In genomic region chr8:90769791-90770190, GRCm38 (mm10) we compare ENCODE assay signal across 30 mouse cellular contexts. TPM values are rescaled to one million over a fixed set of nuclear protein-coding genes. Genes with fewer than 3 reads are reported as not detected.
DNase-seq lines count a peak whose midpoint lies in the region; ATAC-seq and TF ChIP-seq lines count a peak whose summit lies in the region.
"Had no signal": no experiment of that assay in that cellular context is flagged by ENCODE, and none has a peak within 500 bp of the region (broad histone marks: within the 10 kb centered on the region; RNA-seq: fewer than 3 reads in every experiment).

No protein-coding gene starts in this region.

- H3K4me2 ChIP-seq in forebrain, embryonic 14.5 days (ENCODE audit: low read length), result no peak overlapping the region
- no peak overlapping the region for H3K4me2 ChIP-seq in forebrain, embryonic 12.5 days
- H3K4me2 ChIP-seq in midbrain, postnatal 0 days (ENCODE audit: low read depth, low read length, poor library complexity, severe bottlenecking), result no peak overlapping the region
- H3K4me2 ChIP-seq: embryonic facial prominence, embryonic 12.5 days; embryonic facial prominence, embryonic 15.5 days; forebrain, embryonic 13.5 days had no signal

- H3K9ac ChIP-seq in forebrain, embryonic 14.5 days (ENCODE audit: low read length), result no peak overlapping the region
- no peak overlapping the region for H3K9ac ChIP-seq in forebrain, embryonic 12.5 days
- no peak overlapping the region for H3K9ac ChIP-seq in midbrain, postnatal 0 days (replicated peaks; ENCODE audit: low read length, poor library complexity, severe bottlenecking)
- H3K9ac ChIP-seq: embryonic facial prominence, embryonic 12.5 days; embryonic facial prominence, embryonic 15.5 days; forebrain, embryonic 13.5 days had no signal

- no peak overlapping the region for H3K27ac ChIP-seq in forebrain, embryonic 14.5 days (ENCODE audit: low read depth, low read length)
- no peak overlapping the region for H3K27ac ChIP-seq in forebrain, embryonic 12.5 days
- no peak overlapping the region for H3K27ac ChIP-seq in midbrain, postnatal 0 days (ENCODE audit: low read depth, low read length)
- no peak overlapping the region for H3K27ac ChIP-seq in midbrain, embryonic 10.5 days (replicated peaks)
- H3K27ac ChIP-seq: embryonic facial prominence, embryonic 12.5 days; embryonic facial prominence, embryonic 15.5 days; forebrain, embryonic 13.5 days had no signal

- DNase-seq in cerebellum, postnatal 10 days, result peak; percentile 35 to 54
- no peak for DNase-seq in cerebellum, adult 11-12 months
- peak; percentile 17 for DNase-seq in forebrain, embryonic 14.5 days (ENCODE audit: low spot score)
- DNase-seq in left cerebral cortex, postnatal 4 days, result peak; percentile 29
- no peak for DNase-seq in left cerebral cortex, adult 8-10 months (ENCODE audit: low spot score in 2 of 2)
- peak; percentile 42 for DNase-seq in midbrain, postnatal 0 days (ENCODE audit: low spot score)
- no peak for DNase-seq in midbrain, embryonic 10.5 days (ENCODE audit: low spot score)
- DNase-seq: adrenal gland, adult 8-10 months; adrenal gland, postnatal 14 days; adrenal gland, postnatal 36 days; B cell, adult 2 months; cerebellum, adult 11 months; cerebellum, adult 2 months; cerebellum, adult 9-10 months; cerebellum, postnatal 36 days; embryo, embryonic 11 days had no signal

- H3K4me1 ChIP-seq in forebrain, embryonic 14.5 days (ENCODE audit: control insufficient read depth, insufficient read depth, low read length), result no peaks in the 10 kb centered on the region
- H3K4me1 ChIP-seq in forebrain, embryonic 12.5 days, result no peaks in the 10 kb centered on the region
- H3K4me1 ChIP-seq in midbrain, postnatal 0 days (ENCODE audit: insufficient read depth, low read length), result no peaks in the 10 kb centered on the region
- H3K4me1 ChIP-seq in midbrain, embryonic 10.5 days, result no peaks in the 10 kb centered on the region
- H3K4me1 ChIP-seq: embryonic facial prominence, embryonic 12.5 days; embryonic facial prominence, embryonic 15.5 days; forebrain, embryonic 10.5 days; forebrain, embryonic 13.5 days had no signal

- no peaks in the 10 kb centered on the region for H3K36me3 ChIP-seq in forebrain, embryonic 14.5 days (ENCODE audit: control insufficient read depth, insufficient read depth, low read length)
- H3K36me3 ChIP-seq in forebrain, embryonic 12.5 days (replicated peaks), result no peaks in the 10 kb centered on the region
- H3K36me3 ChIP-seq in midbrain, postnatal 0 days (ENCODE audit: insufficient read depth, low read length), result no peaks in the 10 kb centered on the region
- H3K36me3 ChIP-seq in midbrain, embryonic 10.5 days, result no peaks in the 10 kb centered on the region
- H3K36me3 ChIP-seq: embryonic facial prominence, embryonic 12.5 days; embryonic facial prominence, embryonic 15.5 days; forebrain, embryonic 10.5 days; G1E had no signal

- no peak for ATAC-seq in forebrain, embryonic 14.5 days
- ATAC-seq in forebrain, embryonic 12.5 days (ENCODE audit: low FRiP score), result no peak
- no peak for ATAC-seq in midbrain, postnatal 0 days (ENCODE audit: low FRiP score)
- ATAC-seq: activated CD4-positive, CD25-positive, alpha-beta regulatory T cell, adult 4 months; CD4-positive, CD25-positive, alpha-beta regulatory T cell, adult 4 months; forebrain, embryonic 13.5 days; forebrain, embryonic 16.5 days; Patski had no signal

- 73% methylated on average over 5 of the region's 5 CpGs for WGBS in forebrain, embryonic 14.5 days
- WGBS in forebrain, embryonic 12.5 days, result 89% methylated on average over 5 of the region's 5 CpGs
- WGBS in midbrain, postnatal 0 days, result 67% methylated on average over 5 of the region's 5 CpGs
- WGBS in midbrain, embryonic 10.5 days, result 89% methylated on average over 5 of the region's 5 CpGs

- no peak overlapping the region for H3K4me3 ChIP-seq in forebrain, embryonic 14.5 days (ENCODE audit: low read depth, low read length)
- H3K4me3 ChIP-seq in forebrain, embryonic 12.5 days (replicated peaks), result no peak overlapping the region
- H3K4me3 ChIP-seq in midbrain, postnatal 0 days (ENCODE audit: low read depth, low read length), result no peak overlapping the region
- H3K4me3 ChIP-seq in midbrain, embryonic 10.5 days, result no peak overlapping the region
- H3K4me3 ChIP-seq: embryonic facial prominence, embryonic 12.5 days; embryonic facial prominence, embryonic 15.5 days; erythroblast, embryonic 14.5 days; forebrain, embryonic 10.5 days; forebrain, embryonic 13.5 days had no signal

- no peaks in the 10 kb centered on the region for H3K9me3 ChIP-seq in forebrain, embryonic 14.5 days (replicated peaks; ENCODE audit: control insufficient read depth, low read length)
- H3K9me3 ChIP-seq in forebrain, embryonic 12.5 days, result no peaks in the 10 kb centered on the region
- no peaks in the 10 kb centered on the region for H3K9me3 ChIP-seq in midbrain, postnatal 0 days (ENCODE audit: low read length)
- peaks cover 10% of the 10 kb centered on the region; the same call in 1 of the 2 replicates for H3K9me3 ChIP-seq in midbrain, embryonic 10.5 days (replicated peaks)
- H3K9me3 ChIP-seq: embryonic facial prominence, embryonic 12.5 days; embryonic facial prominence, embryonic 15.5 days; forebrain, embryonic 10.5 days had no signal

- no peak for TF ChIP-seq CTCF in midbrain, postnatal 0 days (IDR thresholded peaks at IDR 0.05)

- no peaks in the 10 kb centered on the region for H3K27me3 ChIP-seq in forebrain, embryonic 14.5 days (replicated peaks; ENCODE audit: control insufficient read depth, insufficient read depth, low read length)
- no peaks in the 10 kb centered on the region for H3K27me3 ChIP-seq in forebrain, embryonic 12.5 days
- no peaks in the 10 kb centered on the region for H3K27me3 ChIP-seq in midbrain, postnatal 0 days (ENCODE audit: insufficient read depth, low read length)
- H3K27me3 ChIP-seq in midbrain, embryonic 10.5 days (ENCODE audit: low read depth, poor library complexity, severe bottlenecking), result no peaks in the 10 kb centered on the region
- H3K27me3 ChIP-seq: CH12.LX; embryonic facial prominence, embryonic 12.5 days; embryonic facial prominence, embryonic 15.5 days; forebrain, embryonic 13.5 days; Patski had no signal

- intact Hi-C loops in left cerebral cortex, postnatal 4 days (cut with DNase I), result no loop called here

RNA-seq across cellular contexts. Expression of gene Gm19935, which starts 47.4 kb away (rescaled TPM):
- 0.22 and 0.48 TPM in 2 replicates for polyA plus RNA-seq in forebrain, embryonic 14.5 days (2014; fragmentation: Nextera tagmentation; extraction: Ambion mirVana)
- not detected in 2 replicates for polyA plus RNA-seq in forebrain, embryonic 12.5 days (2016; fragmentation: Nextera tagmentation; extraction: Ambion mirVana)
- 1 to 10 TPM; 1.1 to 1.3 TPM for total RNA-seq in left cerebral cortex, postnatal 4 days (2021)
- 1 to 10 TPM; 1.3 to 2.3 (median 2.0) TPM for total RNA-seq in left cerebral cortex, adult 8-10 months (2022)
- total RNA-seq in midbrain, postnatal 0 days (2014; rRNA removed), result 1.4 and 1.8 TPM in 2 replicates
- 1.8 and 2.5 TPM in 2 replicates for polyA plus RNA-seq in midbrain, postnatal 0 days (2015; fragmentation: Nextera tagmentation; extraction: Ambion mirVana)
- not detected in 2 replicates for polyA plus RNA-seq in midbrain, embryonic 10.5 days (2016; fragmentation: Nextera tagmentation; extraction: Ambion mirVana)
- total RNA-seq: adrenal gland, adult 18-20 months; adrenal gland, postnatal 14 days; adrenal gland, postnatal 36 days; CH12.LX; common myeloid progenitor, adult 5-6 weeks; G1E had no signal
- polyA plus RNA-seq: activated CD4-positive, CD25-positive, alpha-beta regulatory T cell, adult 4 months; CD4-positive, CD25-positive, alpha-beta regulatory T cell, adult 4 months; embryonic facial prominence, embryonic 12.5 days; erythroblast, embryonic 14.5 days; forebrain, embryonic 10.5 days; forebrain, embryonic 13.5 days; G1E had no signal

RNA-seq across cellular contexts. Expression of gene Chd9, which starts 58.4 kb away (rescaled TPM):
- 95.6 and 110 TPM in 2 replicates for polyA plus RNA-seq in forebrain, embryonic 14.5 days (2014; fragmentation: Nextera tagmentation; extraction: Ambion mirVana)
- polyA plus RNA-seq in forebrain, embryonic 12.5 days (2016; fragmentation: Nextera tagmentation; extraction: Ambion mirVana), result 72.0 and 73.3 TPM in 2 replicates
- total RNA-seq in left cerebral cortex, postnatal 4 days (2021), result 10 to 100 TPM; 83.3 to 85.0 TPM
- total RNA-seq in left cerebral cortex, adult 8-10 months (2022), result 100 to 1,000 TPM; 169 to 194 (median 186) TPM
- 82.7 and 97.4 TPM in 2 replicates for total RNA-seq in midbrain, postnatal 0 days (2014; rRNA removed)
- 74.0 and 78.5 TPM in 2 replicates for polyA plus RNA-seq in midbrain, postnatal 0 days (2015; fragmentation: Nextera tagmentation; extraction: Ambion mirVana)
- 29.0 and 37.6 TPM in 2 replicates for polyA plus RNA-seq in midbrain, embryonic 10.5 days (2016; fragmentation: Nextera tagmentation; extraction: Ambion mirVana)

Comparison
In these comparisons a context has a peak if more than half of its experiments do, and no peak if none do; other contexts are left out.
1. DNase-seq: peak in cerebellum, postnatal 10 days (2 of 2), forebrain, embryonic 14.5 days (single experiment), left cerebral cortex, postnatal 4 days (single experiment) and midbrain, postnatal 0 days (single experiment); none in cerebellum, adult 11-12 months (single experiment), left cerebral cortex, adult 8-10 months (0 of 2) and midbrain, embryonic 10.5 days (single experiment).